In genomic region chr1:91597611-91598010, GRCm38 (mm10) we compare ENCODE assay signal across 19 mouse cellular contexts. TPM values are rescaled to one million over a fixed set of nuclear protein-coding genes. Genes with fewer than 3 reads are reported as not detected.
A peak's percentile ranks its signal among the peaks of the same experiment; 100 is the strongest.
DNase-seq lines count a peak whose midpoint lies in the region.
"Had no signal": no experiment of that assay in that cellular context is flagged by ENCODE, and none has a peak within 500 bp of the region (broad histone marks: within the 10 kb centered on the region; RNA-seq: fewer than 3 reads in every experiment).

No protein-coding gene starts in this region.

- peak; percentile 53 to 68 for DNase-seq in left cerebral cortex, adult 18-20 months (ENCODE audit: low spot score in 2 of 2)
- no peak for DNase-seq in left cerebral cortex, postnatal 4 days
- DNase-seq in frontal cortex, adult 2 months (ENCODE audit: extremely low spot score in 1 of 2, low spot score in 1 of 2), result peak; percentile 57 to 78
- peak; percentile 47 to 92 for DNase-seq in left cerebral cortex, postnatal 25 days (ENCODE audit: low spot score in 2 of 2)
- peak; percentile 43 for DNase-seq in right cerebral cortex, postnatal 25 days
- DNase-seq in cerebellum, postnatal 25 days, result no peak
- DNase-seq in adrenal gland, postnatal 10 days, result no peak
- no peak for DNase-seq in adrenal gland, adult 18-20 months (ENCODE audit: low spot score in 2 of 2)
- DNase-seq: adrenal gland, postnatal 36 days; cerebellum, adult 11-12 months; cerebellum, postnatal 10 days; heart, postnatal 36 days; kidney, adult 8-10 months; kidney, postnatal 10 days; liver, embryonic 13.5 days; lung, adult 2 months; lung, postnatal 36 days; thymus, adult 18-20 months; thymus, postnatal 4 days had no signal

- intact Hi-C loops in left cerebral cortex, postnatal 4 days (cut with DNase I), result no loop called here
- intact Hi-C loops in left cerebral cortex, postnatal 25 days (cut with DNase I), result loop anchor here (2.0 kb wide), 1 partner anchor 107 kb away; no protein-coding TSS in a partner anchor

RNA-seq across cellular contexts. Expression of gene Asb1, which starts 57.3 kb away (rescaled TPM):
- total RNA-seq in left cerebral cortex, adult 18-20 months (2021), result 10 to 100 TPM; 42.0 to 42.1 TPM
- total RNA-seq in left cerebral cortex, postnatal 4 days (2021), result 10 to 100 TPM; 30.4 to 34.6 TPM
- 20.1 and 20.8 TPM in 2 replicates for polyA plus RNA-seq in frontal cortex, adult 2 months (2012; rRNA removed)
- 10 to 100 TPM; 41.7 to 42.4 TPM for total RNA-seq in left cerebral cortex, postnatal 25 days (2021)
- 10 to 100 TPM; 18.3 to 19.9 TPM for total RNA-seq in adrenal gland, postnatal 10 days (2021)
- 10 to 100 TPM; 19.4 TPM for total RNA-seq in adrenal gland, adult 18-20 months (2021)

Comparison
In these comparisons a context has a peak if more than half of its experiments do, and no peak if none do; other contexts are left out.
1. DNase-seq: peak in left cerebral cortex, adult 18-20 months (2 of 2), frontal cortex, adult 2 months (2 of 2), left cerebral cortex, postnatal 25 days (2 of 2) and right cerebral cortex, postnatal 25 days (single experiment); none in left cerebral cortex, postnatal 4 days (single experiment), cerebellum, postnatal 25 days (0 of 2), adrenal gland, postnatal 10 days (single experiment) and adrenal gland, adult 18-20 months (0 of 2).